Mouse (Mus musculus): ENCODE data around the gene Rpl29.

The Rpl29 gene

DNA sequence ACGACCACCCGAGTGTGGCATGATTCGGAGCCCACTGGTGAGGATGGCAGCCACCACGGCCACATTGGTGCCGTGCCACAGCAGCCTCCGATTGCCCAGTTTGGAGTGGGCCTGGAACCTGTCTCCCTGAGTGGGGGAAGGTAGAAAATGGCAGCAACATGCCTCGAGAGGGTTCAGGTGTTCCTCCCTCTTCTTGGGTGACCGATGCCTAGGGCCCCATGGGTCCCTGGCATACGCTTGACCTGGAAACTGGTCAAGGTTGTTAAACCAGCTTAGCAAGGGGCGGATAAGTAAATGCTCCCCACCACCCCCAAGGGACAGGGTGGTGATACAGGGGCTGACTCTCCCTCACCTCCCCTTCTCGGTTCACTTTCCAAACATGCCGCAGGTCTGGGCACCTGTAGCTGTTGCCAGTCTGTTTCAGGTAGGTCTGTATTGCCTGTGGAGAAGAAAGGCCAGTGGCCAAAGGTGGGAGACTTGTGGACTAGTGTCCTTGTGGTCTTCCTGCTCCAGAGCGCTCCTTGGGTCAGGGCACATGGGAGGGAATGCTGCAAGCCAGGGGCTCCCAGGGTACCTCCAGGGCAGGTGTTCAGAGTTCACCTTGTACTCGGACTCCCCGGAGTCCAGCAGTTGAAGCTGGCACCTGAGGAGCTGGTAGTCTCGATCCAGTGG, 44.0 kb downstream of the Rpl29 start:
- no peak for DNase-seq (ENCODE audit: low spot score in 2 of 2)

DNA sequence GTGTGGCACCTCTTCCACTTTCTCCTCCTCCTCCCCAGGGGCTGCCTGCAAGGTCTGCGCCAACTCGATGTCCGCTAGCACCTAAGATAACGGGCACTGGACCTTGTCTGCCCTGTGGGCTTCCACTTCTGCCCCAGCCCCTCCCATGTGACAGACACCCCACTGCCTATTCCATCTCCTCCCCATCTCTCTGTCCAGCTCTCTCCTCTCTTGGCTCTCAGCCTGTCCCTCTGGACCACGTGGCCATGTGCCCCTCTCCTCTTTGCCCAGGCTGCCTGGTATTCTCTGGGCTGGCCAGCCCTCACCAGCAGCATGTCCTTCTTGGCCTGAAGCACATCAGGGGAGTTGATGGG, 44.5 kb downstream of the Rpl29 start:
- no peak for DNase-seq (ENCODE audit: low spot score in 2 of 2)

- peak; percentile 48 to 74 for DNase-seq (ENCODE audit: low spot score in 2 of 2)
Measured at GRCm38 (mm10) chr9:106474456-106474855, 45.2 kb downstream of the Rpl29 start.

DNA sequence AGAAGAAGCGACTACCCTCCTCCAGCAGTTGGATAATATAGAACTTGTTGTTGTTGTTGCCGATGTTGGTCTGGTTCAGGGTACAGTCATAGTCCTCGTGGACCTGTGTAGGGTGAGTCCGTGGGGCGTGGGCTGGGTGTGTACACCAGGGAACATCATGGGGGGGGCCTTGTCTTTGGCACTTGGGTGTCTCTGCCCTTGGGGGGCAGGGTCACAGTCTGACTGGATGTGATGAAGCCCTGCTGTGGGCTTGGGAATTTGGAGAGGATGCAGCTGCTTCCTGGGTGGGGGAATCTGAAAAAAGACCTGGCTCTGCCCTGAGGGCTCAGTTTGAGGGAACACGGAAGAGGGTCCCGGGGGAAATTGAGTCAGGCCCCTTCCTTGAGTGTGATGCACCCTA, 45.8 kb downstream of the Rpl29 start:
- no peak for DNase-seq (ENCODE audit: low spot score in 2 of 2)

GRCm38 (mm10) chr9:106475663-106476001, 46.4 kb downstream of the Rpl29 start, which contains the start of gene Rrp9:
Gene Rrp9, plus strand, starts transcription at chr9:106475963.
- DNase-seq (ENCODE audit: low spot score in 2 of 2) = no peak

DNA sequence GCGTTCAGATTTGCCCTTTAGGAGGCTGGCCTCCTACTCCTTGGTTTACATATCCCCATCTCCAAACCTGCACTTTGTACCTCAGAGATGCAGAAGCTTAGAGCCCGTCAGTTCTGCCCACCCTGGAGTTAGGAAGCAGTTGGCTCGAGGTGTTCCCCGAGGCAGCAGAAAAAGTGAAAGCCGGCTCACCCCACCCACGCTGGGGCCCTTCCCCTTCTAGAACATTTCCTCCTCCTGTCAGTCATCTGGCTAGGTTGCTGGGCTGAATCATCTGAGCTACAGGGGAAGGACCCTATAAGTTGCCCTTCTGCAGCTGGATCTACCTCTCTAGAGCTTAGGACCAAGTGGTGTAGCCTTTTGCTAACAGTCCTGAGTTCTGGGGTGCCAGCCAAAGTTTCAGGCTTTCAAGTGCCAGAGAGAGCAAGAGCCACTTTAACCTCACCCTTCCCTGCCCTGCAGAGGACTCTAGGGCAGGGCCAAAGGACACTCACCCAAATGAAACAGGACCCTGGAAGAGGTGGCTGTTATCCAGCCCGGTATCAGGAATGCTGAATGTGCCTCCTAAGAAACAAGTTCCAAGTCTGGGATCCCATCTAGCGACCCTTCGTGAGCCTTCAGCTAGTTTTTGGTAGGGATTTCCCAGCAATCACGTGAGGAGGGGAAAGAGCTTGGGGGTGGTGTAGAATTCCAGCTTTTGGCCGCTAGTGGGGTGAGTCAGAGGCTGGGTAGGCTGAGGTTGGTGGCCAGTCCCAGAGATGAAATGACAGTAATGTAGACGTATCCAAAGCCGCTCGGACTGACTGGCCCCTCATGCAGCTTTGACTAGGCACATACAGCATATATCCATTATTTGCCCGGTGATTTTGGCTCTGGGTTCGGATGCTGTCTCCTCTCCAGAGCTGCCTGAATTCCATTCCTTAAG, 47.0 kb downstream of the Rpl29 start:
- peak; percentile 59 to 64 for DNase-seq (ENCODE audit: low spot score in 2 of 2)

DNA sequence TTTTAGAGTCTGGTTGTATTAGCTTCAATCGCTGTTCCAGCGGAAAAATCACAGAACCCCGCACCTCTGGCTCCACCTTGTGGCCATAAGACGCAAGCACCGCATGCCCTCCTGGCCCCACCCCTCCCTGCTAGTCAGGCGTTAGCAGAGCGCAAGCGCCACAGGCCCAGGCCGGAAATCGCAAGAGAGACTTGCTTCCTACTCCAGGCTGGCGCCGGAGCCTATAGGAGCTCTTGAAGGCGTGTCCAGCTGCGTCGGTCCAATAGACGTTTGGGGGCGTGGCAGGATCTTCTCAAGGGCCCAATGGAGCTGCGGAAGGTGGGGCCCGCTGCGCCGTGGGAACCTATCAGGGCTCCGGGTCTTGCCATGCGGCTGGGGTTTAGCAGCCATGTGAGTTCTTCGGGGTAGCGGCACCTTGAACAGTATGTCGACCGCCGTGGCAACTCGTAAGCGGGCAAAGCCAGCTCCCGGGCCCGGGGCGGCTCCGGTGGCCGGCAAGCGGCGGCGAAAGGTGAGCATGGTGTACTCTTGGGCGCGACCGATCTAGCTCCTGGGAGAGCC, 47.8 kb downstream of the Rpl29 start, which contains the start of gene Parp3:
Parp3 (minus strand) TSS at position 26 of the 561 bp plus-strand sequence.
- DNase-seq (ENCODE audit: low spot score in 2 of 2) = peak; percentile 96 to 99

- no peak for DNase-seq (ENCODE audit: low spot score in 2 of 2)
Measured at GRCm38 (mm10) chr9:106477649-106478048, 48.4 kb downstream of the Rpl29 start.

DNA sequence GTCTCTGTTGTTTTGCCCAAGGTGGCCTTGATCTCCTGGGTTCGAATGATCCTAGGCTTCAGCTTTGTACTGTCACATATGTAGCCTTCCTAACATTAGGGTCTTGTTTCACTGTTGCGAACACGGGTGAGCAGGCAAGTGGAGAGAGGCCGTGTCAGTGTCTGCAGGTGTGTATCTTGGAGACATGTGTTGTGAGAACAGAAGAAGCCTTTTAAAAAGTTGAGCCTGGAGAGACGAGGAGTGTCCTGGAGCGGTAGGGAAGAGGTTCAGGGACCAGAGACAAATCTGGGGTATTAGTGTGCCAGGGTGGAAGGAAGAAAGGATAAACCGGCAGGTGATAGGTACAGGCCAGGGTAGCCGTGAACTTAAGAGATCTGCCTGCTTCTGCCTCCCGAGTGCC, 48.8 kb downstream of the Rpl29 start:
- DNase-seq (ENCODE audit: low spot score in 2 of 2) = no peak

GRCm38 (mm10) chr9:106480541-106480940, 51.3 kb downstream of the Rpl29 start:
- no peak for DNase-seq (ENCODE audit: low spot score in 2 of 2)

- DNase-seq (ENCODE audit: low spot score in 2 of 2) = no peak
Measured at GRCm38 (mm10) chr9:106481075-106481474, 51.8 kb downstream of the Rpl29 start.

All from thymus, postnatal 10 days (tissue).